Mouse (Mus musculus) G1E (cell line): ENCODE measurements around the gene Acrbp.

Experiments
- CTCF ChIP-seq: IDR thresholded peaks from 2 replicates; pipeline ENCODE4 v1.5.1; 2012; ENCODE audit warnings: low read depth, low read length, inconsistent platforms, mixed read lengths
- GATA1 ChIP-seq: IDR thresholded peaks from 2 replicates; pipeline ENCODE4 v1.6.1; 2012; ENCODE audit warnings: borderline replicate concordance, low read length, inconsistent platforms, mixed read lengths
- POLR2AphosphoS5 ChIP-seq: IDR thresholded peaks from 2 replicates; pipeline ENCODE4 v1.6.1; 2012; ENCODE audit warnings: low read depth, low read length, inconsistent platforms; ENCODE audit not compliant: insufficient replicate concordance
- TAL1 ChIP-seq: conservative IDR thresholded peaks from 2 replicates; pipeline ENCODE4 v1.6.1; 2012; ENCODE audit warnings: low read depth, low read length, inconsistent platforms, mixed read lengths

- TF ChIP-seq POLR2AphosphoS5 = no peak
- TF ChIP-seq CTCF = no peak
- no peak for TF ChIP-seq GATA1
- TF ChIP-seq TAL1 = no peak
Observed at GRCm38 (mm10) chr6:125041047-125041446, 8.4 kb upstream of the Acrbp start.
